Mouse (Mus musculus) cerebral cortex, adult 2 months (tissue): Measurements from ENCODE around the gene Ush2a.

Experiments
- whole genome bisulfite sequencing: fragments of 180-500 bp; shearing (Covaris S2); methylation state at CpG from one replicate; pipeline ENCODE4 v1.1.7; 2018; 5-methylcytosine and 5-hydroxymethylcytosine counted together

Ush2a gene

DNA sequence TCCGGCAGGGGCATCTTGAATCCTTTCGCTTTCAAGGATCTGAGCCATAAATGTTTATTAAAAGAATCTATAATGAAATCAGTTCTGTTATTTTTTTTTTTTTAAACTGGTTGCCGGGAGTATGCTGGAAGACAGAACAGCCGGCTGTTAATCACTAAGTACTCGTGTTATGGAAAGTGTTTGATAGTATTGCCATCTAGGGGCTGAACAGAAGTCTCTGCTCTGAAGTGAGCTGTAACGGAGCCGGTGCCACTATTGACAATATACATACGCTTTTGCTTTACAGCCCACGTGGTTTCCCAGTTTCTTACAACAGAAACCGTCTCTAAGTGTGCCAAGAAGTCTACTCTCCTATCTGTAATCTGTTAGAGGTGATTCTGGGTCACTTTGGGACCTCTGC lies 642.3 kb downstream of the Ush2a start:
- 18% methylated on average over 10 of the region's 10 CpGs for WGBS

DNA sequence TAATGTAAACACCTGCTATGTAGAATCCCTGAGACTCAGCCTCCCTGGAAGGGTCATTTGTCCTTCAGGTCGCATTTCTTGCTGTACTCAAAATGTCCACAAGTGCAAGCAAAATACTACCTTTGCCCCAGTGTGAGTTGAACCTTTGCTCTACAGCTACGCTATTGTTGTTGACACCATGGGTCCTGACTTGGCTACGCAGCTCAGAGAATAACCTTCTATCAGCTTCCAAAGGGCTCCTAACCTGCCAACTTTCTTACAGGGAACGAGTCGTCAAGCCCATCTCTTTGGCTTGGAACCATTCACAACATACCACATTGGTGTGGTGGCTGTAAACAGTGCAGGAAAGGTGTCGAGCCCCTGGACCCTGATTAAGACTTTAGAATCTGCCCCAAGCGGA lies 644.4 kb downstream of the Ush2a start:
- 92% methylated on average over 7 of the region's 7 CpGs for WGBS

DNA sequence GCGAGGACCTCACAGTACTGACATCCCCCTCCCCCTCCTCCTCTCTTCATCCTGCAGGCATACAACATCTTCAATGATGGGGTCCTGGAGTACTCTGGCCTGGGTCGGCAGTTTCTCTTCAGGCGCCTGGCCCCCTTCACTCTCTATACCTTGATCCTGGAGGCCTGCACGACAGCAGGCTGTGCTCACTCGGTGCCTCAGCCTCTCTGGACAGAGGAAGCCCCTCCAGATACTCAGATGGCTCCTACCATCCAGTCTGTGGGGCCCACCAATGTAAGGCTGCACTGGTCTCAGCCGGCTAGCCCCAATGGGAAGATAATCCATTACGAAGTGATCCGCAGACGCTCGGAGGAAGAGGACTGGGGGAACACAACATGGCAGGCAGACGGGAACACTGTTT lies 648.8 kb downstream of the Ush2a start:
- WGBS: 94% methylated on average over 11 of the region's 11 CpGs

DNA sequence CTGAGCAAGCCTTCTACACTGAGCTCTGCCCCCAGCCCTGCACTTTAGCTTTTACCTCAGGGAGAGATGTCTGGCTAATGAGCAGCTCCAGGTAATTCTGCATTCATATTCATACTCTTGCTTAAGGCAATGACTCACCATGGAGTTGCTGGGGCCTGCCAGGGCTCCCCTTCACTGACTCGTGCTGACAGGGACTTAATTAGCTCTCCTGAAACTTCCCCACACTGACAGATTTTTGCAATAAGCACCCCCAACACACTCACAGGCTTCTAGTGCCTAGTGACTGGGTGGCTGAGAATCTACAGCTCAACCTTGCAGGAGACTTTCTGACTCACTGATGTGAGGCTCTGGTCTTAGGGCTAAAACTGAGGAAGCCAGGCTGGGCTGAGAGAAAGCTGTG lies 658.1 kb downstream of the Ush2a start:
- WGBS: 18% methylated on average over 1 of the region's 1 CpGs

DNA sequence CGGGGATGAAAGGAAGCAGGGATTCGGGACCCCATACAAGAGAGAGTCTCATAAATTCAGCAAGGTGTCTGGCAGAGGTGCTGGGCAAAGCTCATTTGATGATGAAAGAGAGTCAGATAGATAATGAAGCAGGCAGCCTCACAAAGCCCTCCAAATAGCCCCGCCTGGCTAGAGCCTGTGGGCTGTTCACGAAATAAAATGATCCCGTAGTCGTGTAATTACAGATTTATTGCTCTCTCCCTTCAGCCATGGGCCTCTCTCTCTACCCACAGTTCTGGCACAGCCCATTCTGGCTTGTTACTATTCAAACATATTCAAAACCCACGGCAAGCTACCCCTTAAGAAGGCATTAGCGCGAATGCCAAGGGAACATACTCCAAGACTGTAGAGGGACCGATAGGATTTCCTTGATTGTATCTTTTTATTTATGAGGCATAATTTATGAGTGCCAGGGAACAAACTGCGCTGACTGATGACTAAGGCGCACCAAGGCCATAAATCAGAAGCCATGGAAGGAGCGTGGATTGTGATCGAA lies 675.5 kb downstream of the Ush2a start:
- 77% methylated on average over 14 of the region's 14 CpGs for WGBS

DNA sequence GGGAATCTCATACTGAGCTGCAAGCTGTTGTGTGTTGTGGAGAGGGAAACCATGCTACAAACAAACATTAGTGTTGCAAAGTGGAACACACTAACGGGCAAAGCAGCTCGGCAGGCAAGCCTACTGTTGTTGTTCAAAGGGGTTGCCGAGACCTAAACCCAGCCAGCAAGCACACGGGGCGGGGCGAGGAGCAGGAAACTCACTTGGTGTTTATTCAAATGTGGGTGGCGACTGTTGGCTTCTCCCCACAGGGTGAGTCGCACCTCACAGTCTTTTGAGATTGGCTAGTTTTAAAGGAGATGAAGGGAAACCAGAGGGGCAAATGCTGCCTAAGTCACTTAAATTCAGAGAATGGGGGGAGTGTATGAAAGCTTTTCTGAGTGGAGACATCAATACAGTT lies 683.5 kb downstream of the Ush2a start:
- 53% methylated on average over 8 of the region's 8 CpGs for WGBS

DNA sequence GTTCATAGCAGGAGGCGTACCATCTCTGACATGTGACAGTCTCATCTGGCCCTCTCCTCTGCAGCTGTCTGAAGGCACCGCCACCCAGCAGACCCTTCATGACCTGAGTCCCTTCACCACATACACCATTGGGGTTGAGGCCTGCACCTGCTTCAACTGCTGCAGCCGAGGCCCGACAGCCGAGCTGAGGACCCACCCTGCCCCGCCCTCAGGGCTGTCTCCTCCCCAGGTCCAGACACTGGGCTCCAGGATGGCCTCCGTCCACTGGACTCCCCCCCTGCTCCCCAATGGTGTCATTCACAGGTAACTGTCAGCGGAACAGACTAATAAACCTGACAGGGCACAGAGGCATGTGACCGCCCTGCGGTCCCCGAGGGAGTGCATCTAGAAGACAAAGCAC lies 685.0 kb downstream of the Ush2a start:
- 91% methylated on average over 11 of the region's 11 CpGs for WGBS

- WGBS: 67% methylated on average over 5 of the region's 5 CpGs
These were observed 686.0 kb downstream of the Ush2a start for GRCm38 (mm10) chr1:188947794-188948193.

DNA sequence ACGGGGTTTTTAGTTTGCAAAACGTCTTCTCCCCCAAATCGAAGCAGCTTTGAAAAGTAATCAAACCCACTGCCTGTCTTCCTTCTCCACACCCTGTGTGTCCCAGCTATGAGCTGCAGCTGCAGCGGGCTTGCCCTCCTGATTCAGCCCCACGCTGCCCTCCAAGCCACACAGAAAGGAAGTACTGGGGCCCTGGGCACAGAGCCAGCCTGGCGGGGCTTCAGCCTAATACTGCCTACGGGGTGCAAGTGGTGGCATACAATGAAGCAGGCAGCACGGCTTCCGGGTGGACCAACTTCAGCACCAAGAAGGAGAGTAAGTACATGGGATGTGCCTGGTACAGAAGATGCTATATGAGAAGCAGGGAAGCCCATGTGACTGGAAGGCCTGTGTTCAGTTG lies 686.5 kb downstream of the Ush2a start:
- WGBS: 38% methylated on average over 9 of the region's 9 CpGs

DNA sequence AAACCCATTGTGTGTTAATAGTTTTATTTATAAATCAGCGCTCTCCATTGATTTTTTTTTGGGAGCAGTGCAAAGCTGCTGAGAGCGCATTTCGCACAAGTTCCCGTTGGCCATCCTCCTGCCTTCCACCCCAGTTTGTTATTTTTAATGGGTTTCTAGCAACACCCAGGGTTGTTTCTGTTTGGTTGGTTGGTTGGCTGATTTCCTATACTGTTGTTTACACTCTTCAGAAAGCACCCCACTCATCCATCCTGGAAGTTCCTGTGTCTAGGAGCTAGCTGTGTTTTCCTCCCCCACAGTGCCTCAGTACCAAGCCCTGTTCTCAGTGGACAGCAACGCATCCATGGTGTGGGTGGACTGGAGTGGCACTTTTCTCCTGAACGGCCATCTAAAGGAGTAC lies 689.3 kb downstream of the Ush2a start:
- 82% methylated on average over 6 of the region's 6 CpGs for WGBS

GRCm38 (mm10) chr1:188952501-188952900 lies 690.7 kb downstream of the Ush2a start:
- WGBS: 93% methylated on average over 4 of the region's 4 CpGs

- WGBS: 93% methylated on average over 6 of the region's 6 CpGs
These were observed 711.3 kb downstream of the Ush2a start for GRCm38 (mm10) chr1:188973078-188973477.

GRCm38 (mm10) chr1:188973926-188974325 lies 712.1 kb downstream of the Ush2a start:
- WGBS: 95% methylated on average over 16 of the region's 16 CpGs

GRCm38 (mm10) chr1:188980050-188980449 lies 718.2 kb downstream of the Ush2a start:
- 18% methylated on average over 3 of the region's 3 CpGs for WGBS

GRCm38 (mm10) chr1:188993218-188993617 lies 731.4 kb downstream of the Ush2a start:
- 32% methylated on average over 4 of the region's 4 CpGs for WGBS

DNA sequence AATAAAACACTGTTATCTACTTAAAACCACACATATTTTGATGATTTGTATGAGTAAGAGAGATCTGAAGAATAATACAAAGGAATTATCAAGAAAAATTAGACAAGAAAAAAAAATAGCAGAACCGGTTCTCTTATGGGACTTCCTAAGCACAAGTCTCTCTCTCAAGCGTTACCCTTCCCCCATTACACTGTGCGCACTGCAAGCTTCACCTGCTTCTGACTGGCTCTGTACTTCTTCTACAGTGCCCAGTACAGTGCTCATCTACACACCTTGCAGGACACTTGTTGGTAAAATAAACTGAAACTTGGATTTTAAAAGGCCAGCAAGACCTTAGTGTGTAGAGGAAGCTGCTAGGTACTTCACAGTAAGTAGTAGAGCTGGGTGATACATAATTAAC lies 736.1 kb downstream of the Ush2a start:
- WGBS: 99% methylated on average over 3 of the region's 3 CpGs

DNA sequence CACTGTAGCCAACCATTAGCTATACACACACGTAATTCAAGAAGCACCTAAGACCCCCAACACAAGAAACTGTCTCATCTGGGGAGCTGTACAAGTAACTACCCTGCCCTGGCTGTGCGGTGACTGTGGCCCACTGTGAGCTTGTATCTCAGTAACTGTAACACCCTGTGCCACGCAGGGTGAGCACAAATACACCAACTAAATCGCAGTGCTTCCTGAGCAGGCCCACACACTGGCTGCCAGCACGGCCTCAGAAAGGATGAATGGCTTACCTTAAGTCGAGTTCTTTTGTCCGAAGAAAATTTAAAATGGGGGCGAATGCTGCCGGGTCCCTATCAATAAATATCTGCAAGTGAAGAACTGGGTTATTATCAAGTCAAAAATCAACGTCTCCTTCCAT lies 738.2 kb downstream of the Ush2a start:
- WGBS: 84% methylated on average over 10 of the region's 10 CpGs

- 90% methylated on average over 12 of the region's 12 CpGs for WGBS
These were observed 740.0 kb downstream of the Ush2a start for GRCm38 (mm10) chr1:189001815-189002214.

GRCm38 (mm10) chr1:189004774-189005173 lies 743.0 kb downstream of the Ush2a start:
- 64% methylated on average over 1 of the region's 1 CpGs for WGBS

- WGBS: 53% methylated on average over 5 of the region's 5 CpGs
These were observed 744.4 kb downstream of the Ush2a start for GRCm38 (mm10) chr1:189006267-189006666.

GRCm38 (mm10) chr1:189006826-189007225 lies 745.0 kb downstream of the Ush2a start:
- WGBS: 3% methylated on average over 7 of the region's 7 CpGs

GRCm38 (mm10) chr1:189007239-189007979 lies 745.6 kb downstream of the Ush2a start, which contains the start of gene Kctd3:
Kctd3 (minus strand) TSS chr1:189007841.
- 1% methylated on average over 74 of the region's 74 CpGs for WGBS

- 37% methylated on average over 7 of the region's 7 CpGs for WGBS
These were observed 746.1 kb downstream of the Ush2a start for GRCm38 (mm10) chr1:189007980-189008324.

DNA sequence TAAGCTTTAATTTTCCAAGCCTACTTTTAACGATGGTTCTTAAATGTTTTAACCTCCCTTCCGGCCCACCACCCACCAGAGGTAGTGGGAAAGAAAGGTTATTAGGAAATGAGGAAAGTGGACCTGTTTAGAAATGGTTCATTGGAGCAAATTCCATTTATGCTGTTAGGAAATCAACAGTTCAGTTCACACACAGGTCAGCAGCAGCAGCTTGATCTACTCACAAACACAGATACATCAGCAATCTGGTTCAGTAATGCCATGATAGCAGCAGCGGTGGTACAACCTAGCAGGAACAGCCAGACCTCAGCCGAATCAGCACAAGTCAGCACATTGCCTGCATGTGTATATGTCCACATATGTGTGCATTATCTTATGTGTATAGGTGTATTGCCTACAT lies 748.8 kb downstream of the Ush2a start:
- 86% methylated on average over 4 of the region's 4 CpGs for WGBS
